Mouse (Mus musculus): Measurements from ENCODE around the gene Rack1. TPM values are rescaled to one million over a fixed set of nuclear protein-coding genes. Genes with fewer than 3 reads are reported as not detected.

The Rack1 gene
- polyA plus RNA-seq, 1 experiment: 1,489 TPM

- no peak for DNase-seq
- Histone ChIP-seq H3K4me1 (ENCODE audit: control insufficient read depth, insufficient read depth, low read length) (no peaks in the 10 kb centered on the region), H3K4me3 (replicated peaks; ENCODE audit: extremely low read depth, low read depth, low read length) (no peak overlapping the region)
- 96% methylated on average over 3 of the region's 3 CpGs for WGBS
- TF ChIP-seq CTCF (IDR thresholded peaks at IDR 0.05; ENCODE audit: insufficient read depth, low read length) (no peak), POLR2A (IDR thresholded peaks at IDR 0.05; ENCODE audit: borderline replicate concordance, extremely low read depth, low read depth, low read length) (no peak)
Measured at GRCm38 (mm10) chr11:48793184-48793583, 6.9 kb upstream of the Rack1 start.

GRCm38 (mm10) chr11:48795221-48795620, 4.9 kb upstream of the Rack1 start:
- no peak for DNase-seq
- no peak for TF ChIP-seq CTCF (IDR thresholded peaks at IDR 0.05; ENCODE audit: insufficient read depth, low read length)
- no peak for TF ChIP-seq POLR2A (IDR thresholded peaks at IDR 0.05; ENCODE audit: borderline replicate concordance, extremely low read depth, low read depth, low read length)
- 94% methylated on average over 7 of the region's 7 CpGs for WGBS
- H3K4me3 ChIP-seq (replicated peaks; ENCODE audit: extremely low read depth, low read depth, low read length): no peak overlapping the region
- no peaks in the 10 kb centered on the region for H3K4me1 ChIP-seq (ENCODE audit: control insufficient read depth, insufficient read depth, low read length)

GRCm38 (mm10) chr11:48796290-48796689, 3.8 kb upstream of the Rack1 start:
- no peak for DNase-seq
- 77% methylated on average over 4 of the region's 4 CpGs for WGBS
- peaks cover 4% of the 10 kb centered on the region; the same call in 1 of the 2 replicates for H3K4me1 ChIP-seq (ENCODE audit: control insufficient read depth, insufficient read depth, low read length)
- no peak for TF ChIP-seq POLR2A (IDR thresholded peaks at IDR 0.05; ENCODE audit: borderline replicate concordance, extremely low read depth, low read depth, low read length)
- TF ChIP-seq CTCF (IDR thresholded peaks at IDR 0.05; ENCODE audit: insufficient read depth, low read length): no peak
- H3K4me3 ChIP-seq (replicated peaks; ENCODE audit: extremely low read depth, low read depth, low read length): no peak overlapping the region

GRCm38 (mm10) chr11:48797287-48797686, 2.8 kb upstream of the Rack1 start:
- Histone ChIP-seq H3K4me1 (ENCODE audit: control insufficient read depth, insufficient read depth, low read length) (peaks cover 12% of the 10 kb centered on the region), H3K4me3 (replicated peaks; ENCODE audit: extremely low read depth, low read depth, low read length) (no peak overlapping the region)
- no peak for TF ChIP-seq CTCF (IDR thresholded peaks at IDR 0.05; ENCODE audit: insufficient read depth, low read length)
- TF ChIP-seq POLR2A (IDR thresholded peaks at IDR 0.05; ENCODE audit: borderline replicate concordance, extremely low read depth, low read depth, low read length): no peak
- no peak for DNase-seq
- WGBS: 80% methylated on average over 5 of the region's 5 CpGs

GRCm38 (mm10) chr11:48798308-48798707, 1.8 kb upstream of the Rack1 start:
- no peak overlapping the region for H3K4me3 ChIP-seq (replicated peaks; ENCODE audit: extremely low read depth, low read depth, low read length)
- peaks cover 12% of the 10 kb centered on the region for H3K4me1 ChIP-seq (ENCODE audit: control insufficient read depth, insufficient read depth, low read length)
- no peak for TF ChIP-seq CTCF (IDR thresholded peaks at IDR 0.05; ENCODE audit: insufficient read depth, low read length)
- no peak for TF ChIP-seq POLR2A (IDR thresholded peaks at IDR 0.05; ENCODE audit: borderline replicate concordance, extremely low read depth, low read depth, low read length)
- 72% methylated on average over 7 of the region's 7 CpGs for WGBS
- no peak for DNase-seq

GRCm38 (mm10) chr11:48798984-48799920, 880 bp upstream of the Rack1 start:
- DNase-seq: peak; percentile 73
- no peak for TF ChIP-seq POLR2A (IDR thresholded peaks at IDR 0.05; ENCODE audit: borderline replicate concordance, extremely low read depth, low read depth, low read length)
- TF ChIP-seq CTCF (IDR thresholded peaks at IDR 0.05; ENCODE audit: insufficient read depth, low read length): no peak
- 4% methylated on average over 18 of the region's 18 CpGs for WGBS

GRCm38 (mm10) chr11:48801831-48802772, 2.0 kb downstream of the Rack1 start:
- TF ChIP-seq CTCF (IDR thresholded peaks at IDR 0.05; ENCODE audit: insufficient read depth, low read length): no peak
- TF ChIP-seq POLR2A (IDR thresholded peaks at IDR 0.05; ENCODE audit: borderline replicate concordance, extremely low read depth, low read depth, low read length): no peak
- DNase-seq: no peak
- 61% methylated on average over 17 of the region's 17 CpGs for WGBS
- peaks cover 12% of the 10 kb centered on the region for H3K4me1 ChIP-seq (ENCODE audit: control insufficient read depth, insufficient read depth, low read length)
- H3K4me3 ChIP-seq (replicated peaks; ENCODE audit: extremely low read depth, low read depth, low read length): no peak overlapping the region

More at GRCm38 (mm10) chr11:48798984-48799920, 880 bp upstream of the Rack1 start:
- Histone ChIP-seq H3K4me1 (ENCODE audit: control insufficient read depth, insufficient read depth, low read length) (peaks cover 12% of the 10 kb centered on the region), H3K4me3 (replicated peaks; ENCODE audit: extremely low read depth, low read depth, low read length) (peak overlapping the region; percentile 90)

- no peak for DNase-seq
- 92% methylated on average over 2 of the region's 2 CpGs for WGBS
- peaks cover 12% of the 10 kb centered on the region for H3K4me1 ChIP-seq (ENCODE audit: control insufficient read depth, insufficient read depth, low read length)
- H3K4me3 ChIP-seq (replicated peaks; ENCODE audit: extremely low read depth, low read depth, low read length): no peak overlapping the region
- TF ChIP-seq CTCF (IDR thresholded peaks at IDR 0.05; ENCODE audit: insufficient read depth, low read length) (no peak), POLR2A (IDR thresholded peaks at IDR 0.05; ENCODE audit: borderline replicate concordance, extremely low read depth, low read depth, low read length) (no peak)
Measured at GRCm38 (mm10) chr11:48803988-48804387, 3.9 kb downstream of the Rack1 start.

GRCm38 (mm10) chr11:48804922-48805321, 4.8 kb downstream of the Rack1 start:
- 74% methylated on average over 2 of the region's 2 CpGs for WGBS
- DNase-seq: no peak
- TF ChIP-seq CTCF (IDR thresholded peaks at IDR 0.05; ENCODE audit: insufficient read depth, low read length): no peak
- TF ChIP-seq POLR2A (IDR thresholded peaks at IDR 0.05; ENCODE audit: borderline replicate concordance, extremely low read depth, low read depth, low read length): no peak
- H3K4me1 ChIP-seq (ENCODE audit: control insufficient read depth, insufficient read depth, low read length): peaks cover 12% of the 10 kb centered on the region
- no peak overlapping the region for H3K4me3 ChIP-seq (replicated peaks; ENCODE audit: extremely low read depth, low read depth, low read length)
